Mouse (Mus musculus) left cerebral cortex, adult 8-10 months (tissue): ENCODE results near the gene Prss43. TPM values are rescaled to one million over a fixed set of nuclear protein-coding genes. Genes with fewer than 3 reads are reported as not detected.

Experiments
- total RNA-seq, 4 experiments: library from RNA; stranded (reverse); gene quantifications; 2 replicates each; pipeline ENCODE4 v1.2.4; 2022

The Prss43 gene
- total RNA-seq, 4 experiments from 2014 or later: 0.14 to 0.35 (median 0.25) TPM

Other genes starting within 250 kb of the Prss43 start
- 1 to 10 TPM; 1.4 to 2.9 (median 2.6) TPM for gene Nradd, start 202.2 kb upstream of the Prss43 start, total RNA-seq
- 10 to 100 TPM; 11.9 to 14.6 (median 12.6) TPM for gene Nbeal2, start 172.5 kb upstream of the Prss43 start, total RNA-seq
- gene Ccdc12, start 170.2 kb upstream of the Prss43 start, total RNA-seq: 10 to 100 TPM; 69.7 to 73.5 (median 72.6) TPM
- 1 to 10 TPM in 3 of 4 experiments, not detected in 1; 2.4 to 3.2 (median 2.6) TPM for gene Myl3, start 84.8 kb upstream of the Prss43 start, total RNA-seq
- 1 to 10 TPM; 8.4 to 8.7 (median 8.6) TPM for gene Pth1r, start 79.5 kb upstream of the Prss43 start, total RNA-seq
- not detected for gene Prss42, start 28.5 kb upstream of the Prss43 start, total RNA-seq
- not detected for gene Prss44, start 12.7 kb upstream of the Prss43 start, total RNA-seq
- gene Prss45, start 7.9 kb downstream of the Prss43 start, total RNA-seq: under 1 TPM in 3 of 4 experiments, not detected in 1; 0.30 to 0.91 (median 0.91) TPM
- not detected for gene Prss46, start 17.8 kb downstream of the Prss43 start, total RNA-seq
- 1 to 10 TPM in 3 of 4 experiments, under 1 TPM in 1; 0.95 to 2.3 (median 1.9) TPM for gene Prss50, start 31.3 kb downstream of the Prss43 start, total RNA-seq
- 10 to 100 TPM in 2 of 4 experiments, 1 to 10 TPM in 2; 8.4 to 13.0 (median 10.4) TPM for gene Als2cl, start 53.2 kb downstream of the Prss43 start, total RNA-seq
- gene Tmie, start 53.4 kb downstream of the Prss43 start, total RNA-seq: 1 to 10 TPM; 3.1 to 6.1 (median 4.1) TPM
- not detected for gene Fam240a, start 90.2 kb downstream of the Prss43 start, total RNA-seq
- gene Tdgf1, start 119.5 kb downstream of the Prss43 start, total RNA-seq: under 1 TPM in 2 of 4 experiments, not detected in 2; 0.77 to 0.84 TPM
- 1 to 10 TPM in 3 of 4 experiments, under 1 TPM in 1; 0.70 to 2.1 (median 1.5) TPM for gene Lrrc2, start 124.9 kb downstream of the Prss43 start, total RNA-seq
- gene Rtp3, start 163.9 kb downstream of the Prss43 start, total RNA-seq: under 1 TPM in 3 of 4 experiments, not detected in 1; 0.26 to 0.48 (median 0.39) TPM
- gene Ltf, start 192.6 kb downstream of the Prss43 start, total RNA-seq: not detected
- 1 to 10 TPM in 1 of 4 experiments, under 1 TPM in 3; 0.51 to 1.5 (median 0.84) TPM for gene Ccrl2, start 230.8 kb downstream of the Prss43 start, total RNA-seq